Mouse (Mus musculus) brain, embryonic 14.5 days (tissue): ENCODE measurements around the gene Pcsk4. TPM values are rescaled to one million over a fixed set of nuclear protein-coding genes. Genes with fewer than 3 reads are reported as not detected.

Source experiments
- DNase-seq: peaks from one replicate; pipeline ENCODE4 v3.0.0-alpha.2; 2011; ENCODE audit warnings: low read depth
- CTCF ChIP-seq: fragments of 200-500 bp; IDR thresholded peaks from 2 replicates; pipeline ENCODE4 v1.5.1; 2012; ENCODE audit warnings: inconsistent platforms, mild to moderate bottlenecking, moderate library complexity, borderline replicate concordance; ENCODE audit not compliant: insufficient read depth, insufficient read length; ENCODE audit errors: extremely low read depth
- POLR2A ChIP-seq: fragments of 200-500 bp; IDR thresholded peaks from 2 replicates; pipeline ENCODE4 v1.6.1; 2012; ENCODE audit warnings: mild to moderate bottlenecking, inconsistent platforms, borderline replicate concordance; ENCODE audit not compliant: poor library complexity, insufficient read depth, insufficient read length, severe bottlenecking; ENCODE audit errors: extremely low read depth
- polyA plus RNA-seq: library from polyadenylated mRNA; depleted of rRNA; stranded (reverse); fragments of >200 nt; gene quantifications from 2 replicates; pipeline ENCODE4 v1.2.3, GENCODE M21; 2012

Pcsk4 gene
- polyA plus RNA-seq, 1 experiment: 4.5 TPM

GRCm38 (mm10) chr10:80343425-80343895 is 14.2 kb upstream of the Pcsk4 start:
- TF ChIP-seq POLR2A: no peak
- TF ChIP-seq CTCF: no peak
- no peak for DNase-seq

DNA sequence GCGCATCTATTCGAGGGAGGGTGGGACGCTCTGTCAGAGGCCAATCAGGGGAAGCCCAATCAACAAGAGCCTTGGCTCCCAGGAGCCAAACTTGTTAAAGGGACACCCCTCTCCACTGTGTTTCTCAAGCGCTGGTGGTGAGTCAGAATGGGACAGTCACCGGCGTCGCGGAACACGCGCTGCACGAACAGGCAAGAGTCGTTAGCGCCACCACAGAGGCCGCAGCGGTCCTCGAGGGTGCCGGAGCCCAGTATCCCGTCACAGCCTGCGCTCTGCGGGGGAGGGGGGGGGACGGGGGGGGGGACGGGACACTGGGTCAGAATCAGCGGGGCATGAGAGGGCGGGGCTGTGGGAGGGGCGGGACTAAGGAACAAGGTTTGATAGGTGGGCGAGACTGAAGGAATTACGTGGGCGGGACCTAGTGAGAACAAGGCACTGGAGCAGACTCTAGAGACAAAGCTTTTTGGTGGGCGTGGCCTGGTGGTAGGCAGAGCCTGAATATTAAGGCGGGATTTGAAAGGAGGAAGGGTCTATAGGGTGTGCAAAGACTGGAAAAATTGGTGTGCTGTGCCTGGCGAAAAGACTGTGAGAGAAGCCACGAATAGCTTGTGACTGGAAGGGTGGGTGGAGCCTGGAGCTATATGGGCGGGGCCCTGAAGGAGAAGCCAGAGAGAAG is 13.6 kb upstream of the Pcsk4 start:
- DNase-seq: peak; percentile 86
- TF ChIP-seq CTCF (no peak), POLR2A (no peak)

GRCm38 (mm10) chr10:80342305-80342748 is 13.0 kb upstream of the Pcsk4 start:
- TF ChIP-seq POLR2A: no peak
- no peak for TF ChIP-seq CTCF
- DNase-seq: no peak

DNA sequence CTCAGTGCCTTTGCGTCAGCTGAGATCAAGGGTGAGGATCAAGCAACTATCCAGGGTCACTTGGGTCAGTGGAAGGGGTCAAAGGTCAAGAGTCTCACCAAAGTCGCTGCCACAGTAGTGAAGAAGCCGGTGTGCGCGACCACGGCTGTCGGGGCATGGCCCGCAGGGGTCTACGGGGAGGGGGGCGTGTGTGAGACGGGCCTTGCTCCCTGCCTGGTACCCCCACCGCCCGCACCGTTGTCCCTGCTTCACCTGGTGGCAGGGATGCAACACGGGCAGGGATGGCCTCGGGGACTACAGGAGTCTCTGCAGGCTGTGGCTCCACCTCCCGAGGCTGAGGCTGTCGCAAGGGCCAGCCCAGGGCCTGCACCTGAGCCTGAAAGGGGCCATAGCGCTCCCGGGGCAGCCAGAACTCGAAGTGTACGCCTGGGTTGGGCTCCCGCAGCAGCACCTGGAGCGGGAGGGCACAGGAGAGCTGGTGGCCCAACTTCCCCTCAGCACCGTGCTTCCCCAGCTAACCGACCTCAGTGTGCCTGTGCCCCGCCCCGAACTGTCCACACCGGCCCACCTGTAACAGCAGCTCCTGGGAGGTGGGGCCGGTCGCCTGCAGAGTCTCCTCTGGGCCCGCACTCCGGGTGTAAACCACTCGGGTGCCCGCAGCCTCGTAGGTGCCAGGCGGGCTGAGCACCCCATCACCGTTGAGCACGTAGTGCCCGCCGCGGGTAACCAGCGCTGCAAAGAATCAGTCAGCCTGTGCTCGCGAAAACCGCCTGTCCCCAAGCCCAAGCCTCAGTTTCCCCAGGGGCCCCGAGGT is 12.4 kb upstream of the Pcsk4 start:
- DNase-seq: no peak
- TF ChIP-seq POLR2A (no peak), CTCF (no peak)

DNA sequence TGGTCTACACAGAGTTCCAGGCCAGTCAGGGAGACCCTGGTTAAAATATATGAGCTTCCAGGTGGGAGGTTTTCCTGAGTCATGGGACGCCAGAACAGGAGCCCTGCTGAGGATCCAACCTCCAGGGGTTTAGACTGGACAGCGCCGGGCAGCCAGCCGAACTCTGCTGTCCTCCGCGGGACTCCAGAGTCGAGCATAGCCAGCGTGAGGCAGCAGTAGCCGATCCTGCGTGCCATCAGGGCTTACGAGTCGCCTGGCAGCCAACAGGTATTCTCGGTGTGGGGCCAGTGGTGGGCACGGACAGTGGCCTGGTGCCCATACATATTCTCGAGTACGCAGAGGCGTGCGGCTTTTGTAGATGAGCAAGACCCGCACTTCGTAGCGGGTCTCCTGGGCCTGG is 11.7 kb upstream of the Pcsk4 start:
- no peak for TF ChIP-seq POLR2A
- TF ChIP-seq CTCF: no peak
- no peak for DNase-seq

GRCm38 (mm10) chr10:80339941-80340750 is 10.8 kb upstream of the Pcsk4 start:
- DNase-seq: peak; percentile 88
- no peak for TF ChIP-seq POLR2A
- peak; percentile 95 for TF ChIP-seq CTCF

DNA sequence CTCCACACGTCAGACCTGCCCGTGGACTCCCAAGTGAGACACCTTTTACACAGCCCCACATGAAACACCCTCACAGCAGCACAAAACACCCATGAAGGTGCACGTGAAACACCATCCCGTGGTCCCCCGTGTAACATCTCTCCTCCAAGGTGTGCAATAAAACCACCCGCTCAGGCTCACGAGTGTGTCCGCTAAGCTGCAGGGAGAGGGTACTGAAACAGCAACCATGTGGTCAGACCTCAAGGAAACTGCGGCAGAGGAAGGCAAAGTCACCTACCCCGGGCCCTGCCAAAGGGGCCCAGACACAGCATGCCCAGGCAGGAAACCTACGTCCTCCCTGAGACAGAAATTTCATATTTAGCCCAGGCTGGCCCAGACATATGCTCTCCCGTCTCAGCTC is 7.0 kb upstream of the Pcsk4 start:
- no peak for DNase-seq
- no peak for TF ChIP-seq CTCF
- no peak for TF ChIP-seq POLR2A

GRCm38 (mm10) chr10:80332525-80332989 is 3.3 kb upstream of the Pcsk4 start:
- no peak for DNase-seq
- TF ChIP-seq POLR2A: no peak
- no peak for TF ChIP-seq CTCF

DNA sequence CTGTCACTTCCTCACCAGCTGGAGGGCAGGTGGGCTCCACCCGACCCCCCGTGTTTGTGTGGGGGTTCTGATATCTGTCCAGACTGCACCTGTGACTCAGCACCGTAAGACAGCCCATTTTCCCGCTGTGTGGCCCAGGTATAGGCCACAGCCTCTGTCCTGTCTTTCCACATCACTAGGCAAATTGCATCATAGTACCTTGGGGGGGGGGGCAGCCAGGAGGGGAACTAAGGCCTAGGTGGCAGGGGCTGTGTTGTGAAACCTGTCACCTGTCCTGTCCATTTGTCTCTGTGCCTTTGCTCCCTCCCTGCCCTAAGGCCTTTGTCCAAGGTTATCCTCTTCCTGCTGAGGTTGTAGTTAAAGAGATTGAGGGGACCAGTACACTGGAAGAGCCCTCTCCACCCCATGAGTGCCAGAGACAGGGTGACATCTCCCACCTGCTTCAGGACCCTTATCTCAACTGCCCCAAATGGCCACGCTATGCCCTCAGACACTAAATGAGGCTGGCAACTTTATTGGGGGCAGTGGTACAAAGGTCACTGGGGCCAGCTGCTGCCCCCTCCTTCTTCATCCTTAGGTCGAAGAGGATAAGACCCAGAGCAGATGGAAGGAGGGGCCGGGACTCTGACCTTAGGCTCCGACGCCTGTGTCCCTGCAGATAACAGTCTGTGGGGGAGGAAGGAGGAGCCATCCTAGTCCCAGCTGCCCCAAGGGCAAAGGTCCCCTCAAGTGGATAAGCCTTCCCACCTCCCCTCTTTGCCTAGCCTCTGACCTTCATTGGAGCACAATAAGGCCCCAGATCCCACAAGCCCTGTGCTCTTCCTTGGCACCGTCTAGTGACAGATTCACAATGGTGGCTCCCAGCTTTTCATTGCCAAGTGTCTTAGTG is 2.6 kb upstream of the Pcsk4 start:
- TF ChIP-seq POLR2A (no peak), CTCF (no peak)
- DNase-seq: no peak

- no peak for TF ChIP-seq CTCF
- no peak for TF ChIP-seq POLR2A
- no peak for DNase-seq
Measured at GRCm38 (mm10) chr10:80330888-80331287, 1.6 kb upstream of the Pcsk4 start.
